Mouse (Mus musculus): ENCODE data around the gene Hes1. TPM values are rescaled to one million over a fixed set of nuclear protein-coding genes. Genes with fewer than 3 reads are reported as not detected.
"Not testable (repeated sequence)": the region's sequence is repeated elsewhere in the genome, so short reads cannot be mapped to it uniquely, and the experiment has no call there.

Hes1 gene
- polyA plus RNA-seq, 1 experiment: 295 TPM

GRCm38 (mm10) chr16:30105476-30105875, 41.3 kb downstream of the Hes1 start:
- Histone ChIP-seq H3K4me1 (ENCODE audit: control insufficient read depth, insufficient read depth, insufficient read length, low read length) (no peaks in the 10 kb centered on the region), H3K4me3 (ENCODE audit: low read depth, low read length) (no peak overlapping the region), H3K27me3 (ENCODE audit: control insufficient read depth, insufficient read depth, low read length) (no peaks in the 10 kb centered on the region), H3K27ac (ENCODE audit: insufficient read depth, low read depth, low read length) (no peak overlapping the region), H3K36me3 (ENCODE audit: control insufficient read depth, insufficient read depth, low read length) (no peaks in the 10 kb centered on the region)
- WGBS: 85% methylated on average over 7 of the region's 7 CpGs
- TF ChIP-seq CTCF (IDR thresholded peaks at IDR 0.05; ENCODE audit: extremely low read depth, insufficient read length, insufficient replicate concordance, low read depth, low read length): no peak
- TF ChIP-seq POLR2A (IDR thresholded peaks at IDR 0.05; ENCODE audit: low read depth, low read length): no peak

GRCm38 (mm10) chr16:30108167-30108566, 44.0 kb downstream of the Hes1 start:
- H3K4me1 ChIP-seq (ENCODE audit: control insufficient read depth, insufficient read depth, insufficient read length, low read length); H3K27ac ChIP-seq (ENCODE audit: insufficient read depth, low read depth, low read length); H3K36me3 ChIP-seq (ENCODE audit: control insufficient read depth, insufficient read depth, low read length); H3K4me3 ChIP-seq (ENCODE audit: low read depth, low read length); H3K27me3 ChIP-seq (ENCODE audit: control insufficient read depth, insufficient read depth, low read length): not testable (repeated sequence)
- 93% methylated on average over 11 of the region's 11 CpGs for WGBS

GRCm38 (mm10) chr16:30110466-30110865, 46.3 kb downstream of the Hes1 start:
- Histone ChIP-seq H3K27me3 (ENCODE audit: control insufficient read depth, insufficient read depth, low read length) (no peaks in the 10 kb centered on the region), H3K4me1 (ENCODE audit: control insufficient read depth, insufficient read depth, insufficient read length, low read length) (no peaks in the 10 kb centered on the region), H3K4me3 (ENCODE audit: low read depth, low read length) (no peak overlapping the region), H3K27ac (ENCODE audit: insufficient read depth, low read depth, low read length) (no peak overlapping the region), H3K36me3 (ENCODE audit: control insufficient read depth, insufficient read depth, low read length) (no peaks in the 10 kb centered on the region)
- TF ChIP-seq POLR2A (IDR thresholded peaks at IDR 0.05; ENCODE audit: low read depth, low read length): no peak
- no peak for TF ChIP-seq CTCF (IDR thresholded peaks at IDR 0.05; ENCODE audit: extremely low read depth, insufficient read length, insufficient replicate concordance, low read depth, low read length)
- WGBS: 66% methylated on average over 3 of the region's 3 CpGs

- Histone ChIP-seq H3K36me3 (ENCODE audit: control insufficient read depth, insufficient read depth, low read length) (no peaks in the 10 kb centered on the region), H3K27ac (ENCODE audit: insufficient read depth, low read depth, low read length) (no peak overlapping the region), H3K4me1 (ENCODE audit: control insufficient read depth, insufficient read depth, insufficient read length, low read length) (no peaks in the 10 kb centered on the region), H3K4me3 (ENCODE audit: low read depth, low read length) (no peak overlapping the region), H3K27me3 (ENCODE audit: control insufficient read depth, insufficient read depth, low read length) (no peaks in the 10 kb centered on the region)
- TF ChIP-seq POLR2A (IDR thresholded peaks at IDR 0.05; ENCODE audit: low read depth, low read length) (no peak), CTCF (IDR thresholded peaks at IDR 0.05; ENCODE audit: extremely low read depth, insufficient read length, insufficient replicate concordance, low read depth, low read length) (no peak)
Observed at GRCm38 (mm10) chr16:30111069-30111468, 46.9 kb downstream of the Hes1 start.

- no peak overlapping the region for H3K27ac ChIP-seq (ENCODE audit: insufficient read depth, low read depth, low read length)
- no peaks in the 10 kb centered on the region for H3K4me1 ChIP-seq (ENCODE audit: control insufficient read depth, insufficient read depth, insufficient read length, low read length)
- no peaks in the 10 kb centered on the region for H3K36me3 ChIP-seq (ENCODE audit: control insufficient read depth, insufficient read depth, low read length)
- no peaks in the 10 kb centered on the region for H3K27me3 ChIP-seq (ENCODE audit: control insufficient read depth, insufficient read depth, low read length)
- H3K4me3 ChIP-seq (ENCODE audit: low read depth, low read length): no peak overlapping the region
- 46% methylated on average over 2 of the region's 2 CpGs for whole genome bisulfite sequencing
- no peak for TF ChIP-seq CTCF (IDR thresholded peaks at IDR 0.05; ENCODE audit: extremely low read depth, insufficient read length, insufficient replicate concordance, low read depth, low read length)
- TF ChIP-seq POLR2A (IDR thresholded peaks at IDR 0.05; ENCODE audit: low read depth, low read length): no peak
Observed at GRCm38 (mm10) chr16:30111566-30111965, 47.4 kb downstream of the Hes1 start.

- H3K36me3 ChIP-seq (ENCODE audit: control insufficient read depth, insufficient read depth, low read length): no peaks in the 10 kb centered on the region
- no peak overlapping the region for H3K27ac ChIP-seq (ENCODE audit: insufficient read depth, low read depth, low read length)
- WGBS: 16% methylated on average over 3 of the region's 3 CpGs
- no peak for TF ChIP-seq POLR2A (IDR thresholded peaks at IDR 0.05; ENCODE audit: low read depth, low read length)
- no peak for TF ChIP-seq CTCF (IDR thresholded peaks at IDR 0.05; ENCODE audit: extremely low read depth, insufficient read length, insufficient replicate concordance, low read depth, low read length)
- H3K4me3 ChIP-seq (ENCODE audit: low read depth, low read length): no peak overlapping the region
- H3K4me1 ChIP-seq (ENCODE audit: control insufficient read depth, insufficient read depth, insufficient read length, low read length): no peaks in the 10 kb centered on the region
- H3K27me3 ChIP-seq (ENCODE audit: control insufficient read depth, insufficient read depth, low read length): no peaks in the 10 kb centered on the region
Observed at GRCm38 (mm10) chr16:30113170-30113569, 49.0 kb downstream of the Hes1 start.

- Histone ChIP-seq H3K36me3 (ENCODE audit: control insufficient read depth, insufficient read depth, low read length) (no peaks in the 10 kb centered on the region), H3K4me3 (ENCODE audit: low read depth, low read length) (no peak overlapping the region), H3K27me3 (ENCODE audit: control insufficient read depth, insufficient read depth, low read length) (no peaks in the 10 kb centered on the region), H3K27ac (ENCODE audit: insufficient read depth, low read depth, low read length) (no peak overlapping the region), H3K4me1 (ENCODE audit: control insufficient read depth, insufficient read depth, insufficient read length, low read length) (no peaks in the 10 kb centered on the region)
- WGBS: 63% methylated on average over 8 of the region's 8 CpGs
- TF ChIP-seq POLR2A (IDR thresholded peaks at IDR 0.05; ENCODE audit: low read depth, low read length): no peak
- TF ChIP-seq CTCF (IDR thresholded peaks at IDR 0.05; ENCODE audit: extremely low read depth, insufficient read length, insufficient replicate concordance, low read depth, low read length): no peak
Observed at GRCm38 (mm10) chr16:30113800-30114199, 49.6 kb downstream of the Hes1 start.

GRCm38 (mm10) chr16:30114451-30114850, 50.3 kb downstream of the Hes1 start:
- no peak overlapping the region for H3K4me3 ChIP-seq (ENCODE audit: low read depth, low read length)
- WGBS: 80% methylated on average over 1 of the region's 1 CpGs
- H3K27me3 ChIP-seq (ENCODE audit: control insufficient read depth, insufficient read depth, low read length): no peaks in the 10 kb centered on the region
- no peaks in the 10 kb centered on the region for H3K36me3 ChIP-seq (ENCODE audit: control insufficient read depth, insufficient read depth, low read length)
- H3K27ac ChIP-seq (ENCODE audit: insufficient read depth, low read depth, low read length): no peak overlapping the region
- H3K4me1 ChIP-seq (ENCODE audit: control insufficient read depth, insufficient read depth, insufficient read length, low read length): no peaks in the 10 kb centered on the region
- TF ChIP-seq POLR2A (IDR thresholded peaks at IDR 0.05; ENCODE audit: low read depth, low read length): no peak
- no peak for TF ChIP-seq CTCF (IDR thresholded peaks at IDR 0.05; ENCODE audit: extremely low read depth, insufficient read length, insufficient replicate concordance, low read depth, low read length)

Other genes starting within 250 kb of the Hes1 start
- gene Cpn2, start 203.1 kb downstream of the Hes1 start, polyA plus RNA-seq (2012; rRNA removed): 0.06 and 2.2 TPM in 2 replicates
- 0.06 TPM in 1 of 2 replicates, not detected in the other for gene Lrrc15, start 218.9 kb downstream of the Hes1 start, polyA plus RNA-seq (2012; rRNA removed)
- gene Gp5, start 246.4 kb downstream of the Hes1 start, polyA plus RNA-seq (2012; rRNA removed): 0.38 and 0.39 TPM in 2 replicates

All from small intestine, adult 2 months (tissue).